8 mouse cellular contexts compared by ENCODE assay signal in the genomic region with DNA sequence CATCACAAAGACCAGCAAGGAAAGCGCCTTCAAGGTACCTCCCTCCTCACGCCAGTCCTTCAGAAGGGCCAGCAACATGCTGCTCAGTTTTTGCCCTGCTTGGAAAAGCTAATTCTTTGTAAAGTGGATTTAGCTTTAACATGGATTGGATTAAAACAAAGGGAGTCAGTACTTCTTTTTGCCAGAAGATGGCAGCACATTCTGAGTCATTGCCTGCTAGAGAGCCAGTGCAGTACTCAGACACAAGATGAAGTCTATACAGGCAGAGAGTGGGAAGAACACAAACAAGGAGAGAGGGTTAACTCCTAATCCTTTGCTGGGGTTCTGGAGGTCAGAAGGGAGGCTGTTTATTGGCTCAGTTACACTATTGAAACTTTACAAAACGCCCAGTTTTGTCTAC. TPM values are rescaled to one million over a fixed set of nuclear protein-coding genes. Genes with fewer than 3 reads are reported as not detected.
DNase-seq lines count a peak whose midpoint lies in the region; ATAC-seq and TF ChIP-seq lines count a peak whose summit lies in the region.

No protein-coding gene starts in this region.

- no peak for TF ChIP-seq POLR2A in brain, embryonic 14.5 days (IDR thresholded peaks at IDR 0.05; ENCODE audit: borderline replicate concordance, extremely low read depth, insufficient read depth, insufficient read length, poor library complexity, severe bottlenecking)

- no peaks in the 10 kb centered on the region for H3K4me1 ChIP-seq in forebrain, embryonic 13.5 days
- no peaks in the 10 kb centered on the region for H3K4me1 ChIP-seq in intestine, postnatal 0 days (replicated peaks; ENCODE audit: control insufficient read depth, insufficient read depth, low read length)
- no peaks in the 10 kb centered on the region for H3K4me1 ChIP-seq in liver, embryonic 13.5 days (replicated peaks)
- no peaks in the 10 kb centered on the region; the same call in 1 of the 2 replicates for H3K4me1 ChIP-seq in neural tube, embryonic 15.5 days

- no peak overlapping the region for H3K4me2 ChIP-seq in forebrain, embryonic 13.5 days
- no peak overlapping the region for H3K4me2 ChIP-seq in intestine, postnatal 0 days (replicated peaks; ENCODE audit: low read depth)
- no peak overlapping the region for H3K4me2 ChIP-seq in liver, embryonic 13.5 days
- H3K4me2 ChIP-seq in neural tube, embryonic 15.5 days = no peak overlapping the region

- DNase-seq in ovary, postnatal 14 days (ENCODE audit: low spot score) = peak; percentile 69
- no peak for DNase-seq in ovary, postnatal 10 days (ENCODE audit: low spot score)
- DNase-seq in brain, embryonic 14.5 days (ENCODE audit: low read depth) = peak; percentile 88
- DNase-seq in liver, embryonic 13.5 days = peak; percentile 44
- DNase-seq in thymus, postnatal 14 days = peak; percentile 71

- H3K36me3 ChIP-seq in forebrain, embryonic 13.5 days (ENCODE audit: poor library complexity, severe bottlenecking) = peaks cover 19% of the 10 kb centered on the region
- H3K36me3 ChIP-seq in intestine, postnatal 0 days (ENCODE audit: control insufficient read depth, insufficient read depth) = peaks cover 28% of the 10 kb centered on the region
- peaks cover 54% of the 10 kb centered on the region for H3K36me3 ChIP-seq in liver, embryonic 13.5 days
- peaks cover 31% of the 10 kb centered on the region for H3K36me3 ChIP-seq in neural tube, embryonic 15.5 days

- no peak overlapping the region for H3K9ac ChIP-seq in forebrain, embryonic 13.5 days
- H3K9ac ChIP-seq in intestine, postnatal 0 days (ENCODE audit: low read depth, low read length) = no peak overlapping the region
- H3K9ac ChIP-seq in liver, embryonic 13.5 days = no peak overlapping the region
- H3K9ac ChIP-seq in neural tube, embryonic 15.5 days (replicated peaks) = no peak overlapping the region; the same call in 1 of the 2 replicates

- 40% methylated on average over 3 of the region's 3 CpGs for WGBS in forebrain, embryonic 13.5 days
- 43% methylated on average over 3 of the region's 3 CpGs for WGBS in intestine, postnatal 0 days
- 40% methylated on average over 3 of the region's 3 CpGs for WGBS in liver, embryonic 13.5 days (ENCODE audit: insufficient replicate concordance)
- WGBS in neural tube, embryonic 15.5 days = 62% methylated on average over 3 of the region's 3 CpGs

- no peaks in the 10 kb centered on the region for H3K27me3 ChIP-seq in forebrain, embryonic 13.5 days
- H3K27me3 ChIP-seq in intestine, postnatal 0 days (replicated peaks; ENCODE audit: control insufficient read depth, insufficient read depth, low read length) = no peaks in the 10 kb centered on the region
- no peaks in the 10 kb centered on the region for H3K27me3 ChIP-seq in liver, embryonic 13.5 days
- H3K27me3 ChIP-seq in neural tube, embryonic 15.5 days (replicated peaks) = no peaks in the 10 kb centered on the region

- H3K4me3 ChIP-seq in forebrain, embryonic 13.5 days = no peak overlapping the region
- H3K4me3 ChIP-seq in intestine, postnatal 0 days (ENCODE audit: low read depth, low read length) = no peak overlapping the region
- no peak overlapping the region for H3K4me3 ChIP-seq in liver, embryonic 13.5 days (replicated peaks)
- H3K4me3 ChIP-seq in neural tube, embryonic 15.5 days (replicated peaks) = no peak overlapping the region

- 0 out of 2 replicates have a peak overlapping the region, but pooled peaks have one; percentile 19 for H3K27ac ChIP-seq in forebrain, embryonic 13.5 days
- H3K27ac ChIP-seq in intestine, postnatal 0 days (ENCODE audit: low read depth, low read length) = no peak overlapping the region
- no peak overlapping the region for H3K27ac ChIP-seq in liver, embryonic 13.5 days
- 0 out of 2 replicates have a peak overlapping the region, but pooled peaks have one; percentile 13 for H3K27ac ChIP-seq in neural tube, embryonic 15.5 days (replicated peaks)

- H3K9me3 ChIP-seq in forebrain, embryonic 13.5 days (replicated peaks) = no peaks in the 10 kb centered on the region
- H3K9me3 ChIP-seq in intestine, postnatal 0 days (ENCODE audit: control insufficient read depth) = no peaks in the 10 kb centered on the region
- no peaks in the 10 kb centered on the region for H3K9me3 ChIP-seq in liver, embryonic 13.5 days (replicated peaks)
- no peaks in the 10 kb centered on the region for H3K9me3 ChIP-seq in neural tube, embryonic 15.5 days (replicated peaks)

- peak; percentile 69; the same call in 1 of the 2 replicates for TF ChIP-seq CTCF in brain, embryonic 14.5 days (IDR thresholded peaks at IDR 0.05; ENCODE audit: borderline replicate concordance, extremely low read depth, insufficient read depth, insufficient read length)
- TF ChIP-seq CTCF in intestine, postnatal 0 days (IDR thresholded peaks at IDR 0.05; ENCODE audit: low read depth) = peak; percentile 89

- ATAC-seq in forebrain, embryonic 13.5 days = 0 out of 2 replicates have a peak, but pooled peaks have one; percentile 53
- no peak for ATAC-seq in intestine, postnatal 0 days
- no peak for ATAC-seq in liver, embryonic 13.5 days (ENCODE audit: low read depth)
- no peak for ATAC-seq in neural tube, embryonic 15.5 days (ENCODE audit: low FRiP score)

RNA-seq across cellular contexts. Expression of a gene that starts 17.6 kb away (rescaled TPM):
- 197 and 215 TPM in 2 replicates for polyA plus RNA-seq in brain, embryonic 14.5 days (2012; rRNA removed)
- polyA plus RNA-seq in forebrain, embryonic 13.5 days (2015; fragmentation: Nextera tagmentation; extraction: Ambion mirVana) = 581 and 625 TPM in 2 replicates
- 408 and 432 TPM in 2 replicates for polyA plus RNA-seq in intestine, postnatal 0 days (2015; fragmentation: Nextera tagmentation; extraction: Ambion mirVana)
- 336 and 337 TPM in 2 replicates for polyA plus RNA-seq in liver, embryonic 13.5 days (2015; fragmentation: Nextera tagmentation; extraction: Ambion mirVana)
- 407 and 418 TPM in 2 replicates for polyA plus RNA-seq in neural tube, embryonic 15.5 days (2015; fragmentation: Nextera tagmentation; extraction: Ambion mirVana)

RNA-seq across cellular contexts. Expression of a gene that starts 40.4 kb away (rescaled TPM):
- polyA plus RNA-seq in brain, embryonic 14.5 days (2012; rRNA removed) = not detected in 2 replicates
- polyA plus RNA-seq in forebrain, embryonic 13.5 days (2015; fragmentation: Nextera tagmentation; extraction: Ambion mirVana) = 2.0 and 2.2 TPM in 2 replicates
- 0.17 and 0.35 TPM in 2 replicates for polyA plus RNA-seq in intestine, postnatal 0 days (2015; fragmentation: Nextera tagmentation; extraction: Ambion mirVana)
- polyA plus RNA-seq in liver, embryonic 13.5 days (2015; fragmentation: Nextera tagmentation; extraction: Ambion mirVana) = 0.92 and 0.95 TPM in 2 replicates
- polyA plus RNA-seq in neural tube, embryonic 15.5 days (2015; fragmentation: Nextera tagmentation; extraction: Ambion mirVana) = 1.9 and 2.3 TPM in 2 replicates

RNA-seq across cellular contexts. Expression of a gene that starts 48.5 kb away (rescaled TPM):
- 8.7 and 9.8 TPM in 2 replicates for polyA plus RNA-seq in brain, embryonic 14.5 days (2012; rRNA removed)
- polyA plus RNA-seq in forebrain, embryonic 13.5 days (2015; fragmentation: Nextera tagmentation; extraction: Ambion mirVana) = 8.4 and 9.5 TPM in 2 replicates
- 2.3 and 2.4 TPM in 2 replicates for polyA plus RNA-seq in intestine, postnatal 0 days (2015; fragmentation: Nextera tagmentation; extraction: Ambion mirVana)
- polyA plus RNA-seq in liver, embryonic 13.5 days (2015; fragmentation: Nextera tagmentation; extraction: Ambion mirVana) = 6.2 and 7.7 TPM in 2 replicates
- 8.1 and 10.9 TPM in 2 replicates for polyA plus RNA-seq in neural tube, embryonic 15.5 days (2015; fragmentation: Nextera tagmentation; extraction: Ambion mirVana)

RNA-seq across cellular contexts. Expression of a gene that starts 48.6 kb away (rescaled TPM):
- polyA plus RNA-seq in brain, embryonic 14.5 days (2012; rRNA removed) = 53.1 and 79.0 TPM in 2 replicates
- 199 and 201 TPM in 2 replicates for polyA plus RNA-seq in forebrain, embryonic 13.5 days (2015; fragmentation: Nextera tagmentation; extraction: Ambion mirVana)
- polyA plus RNA-seq in intestine, postnatal 0 days (2015; fragmentation: Nextera tagmentation; extraction: Ambion mirVana) = 66.9 and 68.2 TPM in 2 replicates
- 77.9 and 98.0 TPM in 2 replicates for polyA plus RNA-seq in liver, embryonic 13.5 days (2015; fragmentation: Nextera tagmentation; extraction: Ambion mirVana)
- 185 and 188 TPM in 2 replicates for polyA plus RNA-seq in neural tube, embryonic 15.5 days (2015; fragmentation: Nextera tagmentation; extraction: Ambion mirVana)

Comparison
In these comparisons a context has a peak if more than half of its experiments do, and no peak if none do; other contexts are left out.
1. H3K27ac ChIP-seq: peak in forebrain, embryonic 13.5 days (single experiment) and neural tube, embryonic 15.5 days (single experiment); none in intestine, postnatal 0 days (single experiment) and liver, embryonic 13.5 days (single experiment).